Mouse (Mus musculus) cerebellum, adult 9-10 months (tissue): ENCODE results near the gene Ranbp2.

Experiments used
- DNase-seq: peaks from one replicate; pipeline ENCODE4 v3.0.0; 2022

Gene Ranbp2

DNA sequence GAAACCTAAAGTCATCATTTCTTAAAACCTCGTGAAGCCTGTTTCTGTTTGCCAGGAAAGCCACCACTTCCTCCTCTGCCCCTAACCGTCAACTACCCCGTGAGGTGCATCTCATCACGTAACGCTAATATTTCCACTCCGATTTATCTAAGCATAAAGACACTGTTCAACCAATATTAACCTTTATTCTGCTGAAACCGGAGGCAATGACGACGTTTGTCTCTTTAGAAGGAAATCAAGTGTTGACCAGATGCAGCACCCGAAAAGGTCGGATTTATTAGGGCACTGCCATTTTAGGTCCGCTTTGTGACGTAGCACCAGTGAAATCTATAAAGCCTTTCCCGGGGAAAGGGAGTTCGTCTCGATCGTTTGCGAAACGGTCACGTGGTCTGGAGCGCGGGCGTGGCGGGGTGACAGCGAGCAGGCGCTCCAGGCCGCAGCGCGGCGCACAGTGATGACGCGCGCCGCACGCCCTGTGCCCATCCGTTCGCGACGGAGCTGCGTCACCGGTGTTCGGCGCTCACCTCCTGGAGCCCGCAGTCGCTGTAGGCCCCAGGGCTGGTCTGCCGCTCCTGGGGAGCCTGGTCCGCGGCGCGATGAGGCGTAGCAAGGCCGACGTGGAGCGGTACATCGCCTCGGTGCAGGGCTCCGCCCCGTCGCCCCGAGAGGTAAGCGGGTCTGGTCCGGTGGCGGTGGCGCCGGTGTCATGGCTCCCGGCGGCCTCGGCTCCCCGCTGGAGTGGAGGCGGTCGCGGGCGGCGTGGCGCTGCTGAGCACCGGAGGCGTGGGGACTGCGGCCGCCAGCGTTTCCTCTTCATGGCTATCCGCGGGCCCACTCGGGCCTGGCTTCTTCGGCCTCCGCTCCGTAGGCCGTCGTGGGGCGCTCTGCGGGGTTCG, at the start of gene Ranbp2:
Ranbp2 (plus strand) TSS at position 537 of the 896 bp plus-strand sequence.
- peak; percentile 98 for DNase-seq

DNA sequence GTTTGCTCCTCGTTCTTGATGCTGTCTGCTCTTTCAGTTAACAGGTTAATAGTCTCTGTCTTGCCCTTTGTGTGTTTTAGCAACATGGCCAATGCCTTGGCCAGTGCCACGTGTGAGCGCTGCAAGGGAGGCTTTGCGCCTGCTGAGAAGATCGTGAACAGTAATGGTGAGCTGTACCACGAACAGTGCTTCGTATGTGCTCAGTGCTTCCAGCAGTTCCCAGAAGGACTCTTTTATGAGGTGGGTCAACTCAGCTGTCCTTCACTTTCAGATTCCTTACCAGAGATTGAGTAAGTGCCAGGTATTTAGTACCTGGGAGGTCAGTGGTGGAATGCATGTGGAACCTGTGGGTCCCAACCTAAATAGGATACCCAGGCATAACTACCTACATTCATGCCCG, 47.8 kb upstream of the Ranbp2 start:
- peak; percentile 20 for DNase-seq

DNA sequence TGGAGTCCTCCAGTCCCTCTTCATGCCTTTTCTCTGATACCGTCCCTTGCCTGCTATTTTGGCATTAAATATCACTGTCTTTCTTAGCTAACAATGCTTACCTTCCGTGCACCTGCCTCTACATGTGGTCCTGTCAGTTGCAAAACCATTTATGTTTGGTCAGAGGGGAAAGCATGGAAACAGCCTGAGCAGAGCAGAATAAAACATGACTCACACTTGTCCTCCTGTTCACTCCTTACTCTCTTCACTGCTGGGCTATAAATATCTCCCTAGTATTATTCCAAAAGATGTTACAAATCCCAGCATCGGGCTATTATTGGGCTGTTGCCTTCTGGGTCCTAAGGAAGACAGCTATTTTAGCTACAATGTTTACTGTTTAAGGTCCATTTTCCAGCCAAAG, 44.9 kb upstream of the Ranbp2 start:
- DNase-seq: peak; percentile 80

DNA sequence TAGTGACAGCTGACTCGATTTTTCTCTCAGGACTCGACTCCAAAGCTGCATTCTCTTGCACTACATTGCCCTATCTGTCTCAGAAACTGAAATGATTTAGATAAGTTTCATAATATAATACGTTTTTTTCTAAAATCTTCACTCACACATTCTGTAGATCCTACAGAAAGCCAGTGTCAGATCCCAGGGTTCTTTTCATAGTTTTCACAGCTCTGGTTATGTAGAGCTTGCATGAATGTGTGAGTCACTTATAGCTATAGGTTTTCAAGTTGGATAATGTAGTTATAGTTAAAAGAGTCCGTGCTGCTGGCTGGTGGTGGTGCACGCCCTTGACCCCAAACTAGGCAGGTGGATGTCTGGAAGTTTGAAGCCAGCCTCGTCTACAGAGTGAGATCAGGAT, 42.1 kb upstream of the Ranbp2 start:
- DNase-seq: peak; percentile 7

DNA sequence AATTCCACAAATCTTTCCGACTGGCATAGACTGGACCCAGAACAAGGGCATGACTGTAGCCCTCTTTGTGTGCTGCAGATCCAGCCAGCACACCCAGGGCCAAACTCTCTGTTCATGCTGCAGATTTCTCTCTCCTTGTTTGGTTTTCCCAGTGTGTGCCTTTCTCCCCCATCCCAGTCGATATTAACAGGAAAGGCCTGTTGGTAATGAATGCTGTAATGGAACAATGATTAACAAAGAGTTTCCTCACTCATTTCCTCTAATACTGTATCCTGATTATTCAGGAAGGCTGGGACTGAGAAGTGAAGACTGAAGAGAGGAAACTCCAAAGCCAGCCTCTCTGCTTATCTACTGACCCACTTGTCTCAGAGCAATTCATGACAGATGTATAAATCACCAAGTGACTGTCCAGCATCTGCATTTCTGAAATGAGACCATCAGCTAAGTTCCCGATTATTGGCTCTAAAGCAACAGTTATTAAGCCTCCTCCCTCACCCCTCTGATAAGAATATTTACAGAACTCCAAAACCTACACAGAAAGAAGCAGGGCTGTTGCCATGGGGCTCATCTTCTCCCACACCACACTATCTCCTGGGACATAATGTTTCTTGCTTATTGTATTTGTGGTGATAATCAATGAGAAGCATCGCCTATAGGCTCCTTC, 41.3 kb upstream of the Ranbp2 start:
- peak; percentile 6 for DNase-seq

DNA sequence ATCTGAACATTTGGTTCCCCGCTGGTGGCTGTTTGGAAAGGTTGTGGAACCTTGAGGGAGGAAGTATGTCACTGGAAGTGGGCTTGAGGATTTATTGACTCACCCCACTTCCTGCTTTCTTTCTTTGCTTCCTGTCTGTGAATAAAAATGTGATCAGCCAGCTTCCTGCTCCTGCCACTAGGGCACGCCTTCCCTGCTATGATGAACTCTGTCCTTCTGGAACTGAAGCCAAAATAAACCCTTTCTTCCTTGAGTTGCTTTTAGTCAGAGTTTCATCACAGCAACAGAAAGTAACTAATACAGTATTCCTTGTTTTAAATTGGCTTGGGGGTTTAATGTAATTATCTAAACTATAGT, 40.8 kb upstream of the Ranbp2 start:
- no peak for DNase-seq

DNA sequence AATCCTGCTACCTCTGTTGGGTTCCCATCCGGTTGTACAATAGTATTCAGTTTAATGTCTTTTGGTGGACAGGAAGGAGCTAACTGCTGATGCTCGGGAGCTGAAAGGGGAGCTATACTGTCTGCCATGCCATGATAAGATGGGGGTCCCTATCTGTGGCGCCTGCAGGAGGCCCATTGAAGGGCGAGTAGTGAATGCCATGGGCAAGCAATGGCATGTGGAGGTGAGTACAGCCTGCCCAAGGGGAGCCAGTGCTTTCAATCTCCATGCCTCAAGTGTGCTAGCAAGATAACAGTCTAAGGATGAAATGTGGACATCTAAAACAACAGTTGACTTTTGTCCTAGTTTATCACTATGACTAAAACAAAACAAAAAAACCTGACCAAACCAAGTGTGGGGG, 34.4 kb upstream of the Ranbp2 start:
- no peak for DNase-seq

DNA sequence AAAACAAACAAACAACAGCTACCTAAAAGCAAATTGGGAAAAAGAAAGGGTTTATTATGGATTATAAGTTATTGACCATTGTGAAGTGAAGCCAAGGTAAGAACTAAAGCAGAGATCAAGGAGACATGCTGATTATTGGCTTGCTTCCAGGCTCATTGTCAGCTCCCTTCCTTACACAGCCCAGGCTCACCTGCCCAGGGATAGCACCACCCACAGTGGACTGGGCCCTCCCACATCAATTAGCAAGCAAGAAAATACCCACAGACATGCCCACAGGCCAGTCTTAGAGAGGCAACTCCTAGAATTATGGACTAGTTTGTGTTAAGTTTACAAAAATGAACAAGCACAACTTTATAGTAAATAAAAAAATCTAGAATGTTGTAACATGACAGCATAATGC, 33.9 kb upstream of the Ranbp2 start:
- DNase-seq: no peak

DNA sequence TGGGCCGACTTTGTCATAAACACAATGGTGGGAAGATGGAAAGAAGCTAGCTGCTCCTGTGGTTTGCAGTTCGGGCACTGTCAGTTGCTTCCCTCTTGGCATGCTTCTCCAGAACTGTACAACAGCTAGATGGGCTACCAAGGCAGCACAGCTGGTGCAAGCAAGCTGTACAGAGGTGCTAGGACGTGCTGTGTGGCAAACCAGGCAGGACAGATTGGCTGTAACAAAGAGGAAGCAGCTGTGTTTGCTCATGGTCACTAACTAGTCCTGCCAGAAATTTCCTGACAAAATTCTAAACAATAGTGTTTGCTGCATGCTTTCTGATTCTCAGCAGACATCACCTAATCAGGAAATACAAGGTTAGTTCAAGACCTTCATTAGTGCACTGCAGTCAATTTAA, 30.0 kb upstream of the Ranbp2 start:
- DNase-seq: no peak

DNA sequence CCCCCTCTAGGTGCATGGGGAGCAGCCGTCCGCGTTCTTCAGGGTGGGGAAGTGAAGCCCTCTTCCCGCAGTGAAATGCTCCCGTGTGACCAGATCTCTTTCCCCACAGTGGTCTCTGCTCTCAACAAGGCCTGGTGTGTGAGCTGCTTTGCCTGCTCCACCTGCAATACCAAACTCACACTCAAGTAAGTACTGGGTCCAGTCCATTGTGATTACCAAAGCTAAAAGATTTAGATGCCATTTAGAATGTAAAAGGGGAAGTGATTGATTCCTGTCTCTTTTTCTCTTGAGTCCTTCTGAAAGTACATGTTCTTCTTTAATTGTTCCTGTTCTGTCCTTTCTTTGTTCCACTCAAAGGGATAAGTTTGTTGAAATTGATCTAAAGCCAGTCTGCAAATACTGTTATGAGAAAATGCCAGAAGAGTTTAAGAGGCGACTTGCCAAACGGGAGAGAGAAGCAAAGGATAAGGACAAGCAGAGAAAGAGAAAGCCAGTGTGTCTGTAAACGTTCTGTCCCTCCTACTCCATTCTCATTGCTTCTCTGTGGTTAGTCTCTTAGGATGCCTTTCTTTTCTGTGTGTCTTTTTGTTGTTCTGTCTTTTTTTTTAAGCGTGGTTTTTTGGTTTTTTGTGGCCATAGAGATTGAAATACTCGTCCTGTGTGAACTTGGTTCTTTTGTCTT, 28.3 kb upstream of the Ranbp2 start:
- DNase-seq: no peak

DNA sequence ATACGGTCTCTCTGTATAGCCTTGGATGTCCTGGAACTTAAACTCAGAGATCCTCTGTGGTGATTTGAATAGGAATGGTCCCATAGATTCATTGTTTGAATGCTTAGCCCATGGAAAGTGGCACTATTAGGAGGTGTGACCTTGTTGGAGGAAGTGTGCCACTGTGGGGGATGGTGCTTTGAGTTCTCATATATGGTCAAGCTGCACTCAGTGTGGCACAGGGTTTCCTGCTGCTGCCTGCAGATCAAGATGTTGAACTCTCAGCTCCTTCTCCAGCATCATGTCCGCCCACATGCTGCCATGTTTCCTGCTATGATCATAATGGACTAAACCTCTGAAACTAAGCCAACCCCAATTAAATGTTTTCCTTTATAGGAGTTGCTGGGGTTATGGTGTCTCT, 18.8 kb upstream of the Ranbp2 start:
- DNase-seq: no peak

DNA sequence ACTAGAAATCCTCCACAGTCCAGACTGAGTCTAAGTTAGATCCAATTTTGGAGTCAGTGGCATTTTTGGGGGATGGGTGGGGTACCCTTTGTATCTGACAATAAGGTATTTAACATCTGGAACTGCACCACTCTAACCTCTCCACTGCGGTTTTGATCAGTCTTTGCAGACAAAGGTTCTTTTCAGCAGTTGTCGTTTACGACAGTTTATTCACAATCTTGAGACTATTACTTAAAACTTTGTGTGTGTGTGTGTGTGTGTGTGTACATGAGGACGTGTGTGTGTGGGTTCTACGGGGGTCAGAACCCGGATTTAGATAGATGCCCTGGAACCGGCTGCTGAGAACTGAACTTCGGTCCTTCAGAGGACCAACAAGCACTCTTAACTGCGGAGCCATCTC, 870 bp upstream of the Ranbp2 start:
- peak; percentile 55 for DNase-seq

DNA sequence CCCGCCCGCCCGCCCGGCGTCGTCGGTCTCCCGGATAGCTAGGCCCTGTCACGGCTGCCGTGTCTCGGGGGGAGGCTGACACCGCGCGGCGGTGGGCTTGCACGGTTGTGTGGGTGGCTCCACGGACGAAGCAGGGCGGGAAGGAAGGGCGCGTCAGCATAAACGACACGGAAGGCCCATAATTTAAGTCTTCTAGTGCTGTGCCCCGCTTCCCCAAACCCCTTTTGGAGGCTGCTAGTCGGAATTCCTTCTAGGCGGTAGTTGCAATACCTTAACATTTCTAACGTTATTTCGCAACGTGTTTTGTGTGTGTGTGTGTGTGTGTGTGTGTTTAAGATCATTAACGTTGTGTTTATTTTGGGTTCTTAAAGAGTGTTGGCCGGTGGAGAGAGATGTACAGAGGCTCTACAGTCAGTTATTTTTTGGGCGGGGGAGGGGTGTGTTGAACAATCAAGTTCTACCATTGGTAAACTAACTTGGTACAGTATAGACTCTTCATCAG, 611 bp downstream of the Ranbp2 start:
- DNase-seq: peak; percentile 47

DNA sequence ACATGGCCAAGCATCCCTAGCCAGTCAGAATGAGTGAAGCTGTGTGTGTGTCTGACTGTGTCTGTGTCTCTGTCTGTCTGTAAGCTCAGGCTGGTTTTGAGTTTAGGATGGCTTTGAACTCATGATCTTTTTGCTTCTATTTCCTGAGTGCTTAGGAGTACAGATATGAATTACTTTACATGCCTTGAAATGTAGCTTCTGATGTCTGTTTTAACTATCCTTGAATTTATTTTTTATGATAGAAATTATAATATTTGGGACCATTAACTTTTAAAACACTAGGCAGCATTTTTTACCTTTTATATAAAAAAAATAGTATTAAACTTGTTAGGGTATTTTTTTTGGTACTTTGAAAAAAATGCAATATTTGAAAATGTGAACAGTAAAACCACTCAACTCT, 4.9 kb downstream of the Ranbp2 start:
- DNase-seq: no peak

DNA sequence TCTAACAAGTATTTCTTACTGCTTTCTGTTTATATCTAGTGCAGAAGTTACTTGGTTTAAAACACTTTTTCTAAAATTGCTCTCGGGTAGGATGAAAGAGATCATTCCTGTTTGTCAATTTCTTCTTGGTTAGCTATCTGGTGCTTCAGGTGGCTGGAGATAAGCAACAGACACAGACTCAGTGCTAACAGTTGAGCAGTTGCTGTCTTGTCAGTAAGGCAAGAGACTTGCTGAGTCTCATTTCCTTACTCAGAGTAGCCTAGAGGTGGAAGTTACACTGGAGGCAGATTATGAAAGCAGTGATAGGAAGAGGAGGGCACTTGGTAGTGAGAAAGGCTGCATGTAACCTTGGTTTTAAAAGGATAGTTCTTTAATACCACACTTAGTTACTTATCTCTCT, 5.5 kb downstream of the Ranbp2 start:
- no peak for DNase-seq

DNA sequence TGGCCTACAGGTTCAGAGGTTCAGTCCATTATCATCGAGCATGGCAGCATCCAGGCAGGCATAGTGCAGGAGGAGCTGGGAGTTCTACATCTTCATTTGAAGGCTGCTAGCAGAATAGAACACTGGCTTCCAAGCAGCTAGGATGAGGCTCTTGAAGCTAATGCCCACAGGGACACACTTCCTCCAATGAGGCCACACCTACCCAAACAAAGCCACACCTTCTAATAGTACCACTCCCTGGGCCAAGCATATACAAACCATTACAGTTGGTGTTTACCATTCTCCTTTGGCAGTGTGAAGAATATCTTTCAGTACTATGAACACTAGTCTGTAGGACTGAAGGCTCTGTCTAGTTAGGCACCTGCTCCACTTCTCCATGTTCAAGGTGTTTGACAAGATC, 13.2 kb downstream of the Ranbp2 start:
- DNase-seq: no peak

DNA sequence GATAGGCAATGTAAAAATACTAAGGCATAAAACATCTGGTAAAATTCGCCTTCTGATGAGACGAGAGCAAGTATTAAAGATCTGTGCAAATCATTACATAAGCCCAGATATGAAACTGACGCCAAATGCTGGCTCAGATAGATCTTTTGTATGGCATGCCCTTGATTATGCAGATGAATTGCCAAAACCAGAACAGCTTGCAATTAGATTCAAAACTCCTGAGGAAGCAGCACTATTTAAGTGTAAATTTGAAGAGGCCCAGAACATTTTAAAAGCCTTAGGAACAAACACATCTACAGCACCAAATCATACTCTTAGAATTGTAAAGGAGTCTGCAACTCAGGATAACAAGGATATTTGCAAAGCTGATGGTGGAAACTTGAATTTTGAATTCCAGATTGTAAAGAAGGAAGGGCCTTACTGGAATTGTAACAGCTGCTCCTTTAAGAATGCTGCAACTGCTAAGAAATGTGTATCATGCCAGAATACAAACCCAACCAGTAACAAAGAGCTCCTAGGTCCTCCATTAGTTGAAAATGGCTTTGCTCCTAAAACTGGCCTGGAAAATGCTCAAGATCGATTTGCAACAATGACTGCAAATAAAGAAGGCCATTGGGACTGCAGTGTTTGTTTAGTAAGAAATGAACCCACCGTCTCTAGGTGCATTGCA, 30.5 kb downstream of the Ranbp2 start:
- DNase-seq: peak; percentile 23

DNA sequence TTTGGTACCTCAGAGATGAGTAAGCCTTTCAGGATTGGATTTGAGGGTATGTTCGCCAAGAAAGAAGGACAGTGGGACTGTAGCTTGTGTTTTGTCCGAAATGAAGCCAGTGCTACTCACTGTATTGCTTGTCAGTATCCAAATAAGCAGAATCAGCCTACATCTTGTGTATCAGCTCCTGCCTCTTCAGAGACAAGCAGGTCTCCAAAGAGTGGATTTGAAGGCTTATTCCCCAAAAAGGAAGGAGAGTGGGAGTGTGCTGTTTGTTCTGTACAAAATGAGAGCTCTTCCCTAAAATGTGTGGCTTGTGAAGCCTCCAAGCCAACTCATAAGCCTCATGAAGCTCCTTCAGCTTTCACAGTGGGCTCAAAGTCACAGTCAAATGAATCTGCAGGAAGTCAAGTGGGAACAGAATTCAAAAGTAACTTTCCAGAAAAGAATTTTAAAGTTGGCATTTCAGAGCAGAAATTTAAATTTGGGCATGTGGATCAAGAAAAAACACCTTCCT, 31.4 kb downstream of the Ranbp2 start:
- DNase-seq: no peak

DNA sequence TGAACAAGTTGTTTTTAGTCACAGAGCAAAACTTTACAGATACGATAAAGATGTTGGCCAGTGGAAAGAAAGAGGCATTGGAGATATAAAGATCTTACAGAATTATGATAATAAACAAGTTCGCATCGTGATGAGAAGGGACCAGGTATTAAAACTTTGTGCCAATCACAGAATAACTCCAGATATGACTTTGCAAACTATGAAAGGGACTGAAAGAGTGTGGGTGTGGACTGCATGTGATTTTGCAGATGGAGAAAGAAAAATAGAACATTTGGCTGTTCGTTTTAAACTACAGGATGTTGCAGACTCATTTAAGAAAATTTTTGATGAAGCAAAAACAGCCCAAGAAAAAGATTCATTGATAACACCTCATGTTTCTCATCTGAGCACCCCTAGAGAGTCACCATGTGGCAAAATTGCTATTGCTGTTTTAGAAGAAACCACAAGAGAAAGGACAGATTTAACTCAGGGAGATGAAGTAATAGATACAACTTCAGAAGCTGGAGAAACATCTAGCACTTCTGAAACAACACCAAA, 33.3 kb downstream of the Ranbp2 start:
- DNase-seq: no peak

DNA sequence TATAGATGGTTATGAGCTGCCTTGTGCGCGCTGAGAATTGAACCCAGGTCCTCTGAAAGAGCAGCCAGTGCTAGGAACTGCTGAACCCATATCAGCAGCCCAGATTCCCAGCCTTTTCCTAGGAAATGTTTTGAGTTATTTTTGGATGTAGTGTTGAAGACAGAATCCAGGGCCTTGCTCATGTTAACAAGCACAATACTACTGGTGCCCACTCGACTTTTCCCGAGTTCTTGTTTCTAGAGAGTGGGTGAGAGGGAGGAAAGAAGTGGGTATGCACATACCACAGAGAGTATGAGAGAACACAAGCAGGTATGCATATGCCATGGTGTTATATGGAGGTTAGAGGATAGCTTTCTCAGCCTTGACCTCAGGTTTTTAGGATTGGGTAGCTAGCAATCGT, 44.3 kb downstream of the Ranbp2 start:
- DNase-seq: no peak

DNA sequence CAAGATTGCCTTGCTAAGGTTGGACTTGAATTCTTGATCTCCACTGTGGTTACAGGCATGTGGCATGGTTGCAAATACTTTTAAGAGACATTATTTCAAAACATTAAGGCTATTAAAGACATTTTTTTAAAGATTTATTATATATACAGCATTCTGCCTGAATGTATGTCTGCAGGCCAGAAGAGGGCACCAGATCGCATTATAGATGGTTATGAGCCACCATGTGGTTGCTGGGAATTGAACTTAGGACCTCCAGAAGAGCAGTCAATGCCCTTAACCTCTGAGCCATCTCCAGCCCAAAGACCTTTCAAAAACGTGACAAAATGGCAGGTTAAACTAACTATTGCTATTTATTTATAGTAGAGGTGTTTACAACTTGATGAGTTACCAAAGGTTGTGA, 48.9 kb downstream of the Ranbp2 start:
- no peak for DNase-seq

DNA sequence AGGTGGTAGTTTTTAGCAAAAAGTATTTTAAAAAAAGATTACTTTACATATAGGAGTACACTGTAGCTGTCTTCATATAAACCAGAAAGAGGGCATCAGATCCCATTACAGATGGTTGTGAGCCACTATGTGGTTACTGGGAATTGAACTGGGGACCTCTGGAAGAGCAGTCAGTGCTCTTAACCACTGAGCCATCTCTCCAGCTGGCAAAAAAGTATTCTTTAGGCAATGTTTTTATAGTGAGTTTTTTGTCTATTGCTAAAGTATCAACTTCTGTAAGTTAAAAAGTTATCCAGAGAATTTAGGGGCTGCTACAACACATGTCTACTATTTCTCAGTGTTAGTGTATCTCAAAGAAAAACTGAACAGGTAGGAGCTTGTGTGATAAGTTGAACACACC, 50.0 kb downstream of the Ranbp2 start:
- no peak for DNase-seq
